Mouse (Mus musculus) CD4-positive, CD25-positive, alpha-beta regulatory T cell, adult 4 months (primary cell): Measurements from ENCODE around the gene Olfr772. TPM values are rescaled to one million over a fixed set of nuclear protein-coding genes. Genes with fewer than 3 reads are reported as not detected.
"Not testable (repeated sequence)": the region's sequence is repeated elsewhere in the genome, so short reads cannot be mapped to it uniquely, and the experiment has no call there.

Source experiments
- ATAC-seq: one replicate; pipeline ENCODE4 v1.8.0; 2017
- polyA plus RNA-seq, 2 experiments: library from polyadenylated mRNA; unstranded; fragments of 100-300 nt; shearing (Covaris generic); gene quantifications; one replicate each; pipeline ENCODE4 v1.2.1; 2017

Gene Olfr772
- not detected for polyA plus RNA-seq

GRCm38 (mm10) chr10:129177821-129178220, at the start of gene Olfr772:
Gene Olfr772 (minus strand): TSS chr10:129177921.
- ATAC-seq: not testable (repeated sequence)

DNA sequence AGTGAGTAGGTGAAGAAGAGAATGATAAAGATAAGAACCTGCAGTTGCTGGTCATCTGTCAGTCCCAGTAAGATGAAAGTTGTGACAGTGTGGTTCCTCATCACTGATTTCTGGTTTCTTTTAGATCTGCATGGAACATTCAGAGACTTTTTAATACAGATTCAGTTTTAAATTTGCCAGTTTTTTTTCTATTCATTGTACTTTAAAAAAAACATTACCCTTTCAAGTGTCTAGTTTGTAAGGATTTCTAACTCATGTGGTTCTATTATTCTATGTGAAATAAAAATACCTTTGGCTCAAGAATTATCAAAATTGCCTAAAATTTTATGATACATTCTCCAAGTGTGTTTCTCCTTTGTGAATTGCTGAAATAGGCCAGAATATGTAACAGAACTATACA, 9.6 kb upstream of the Olfr772 start, which contains the start of gene Olfr773:
Olfr773 (minus strand) TSS at position 101 of the 400 bp plus-strand sequence.
- not testable (repeated sequence) for ATAC-seq

DNA sequence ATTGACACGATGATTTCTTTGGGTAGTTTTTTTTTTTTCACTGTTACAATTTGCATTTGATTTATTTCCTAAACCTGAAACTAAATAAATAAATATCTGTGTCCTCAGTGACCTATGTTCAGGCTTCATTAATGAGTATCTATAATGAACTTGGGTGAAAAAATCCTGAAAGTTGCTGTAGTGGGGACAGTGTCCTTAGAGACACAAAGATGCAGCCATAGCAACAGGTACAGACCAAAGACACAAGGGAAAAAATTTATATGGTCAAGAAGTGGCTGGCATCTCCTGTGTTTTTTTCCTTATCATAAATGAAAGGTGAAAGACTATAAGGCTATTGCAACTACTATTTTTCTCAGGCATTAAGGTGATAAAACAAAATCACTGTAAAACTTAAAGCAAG, 13.1 kb downstream of the Olfr772 start, which contains the start of gene Olfr771:
Olfr771 (minus strand) TSS at position 101 of the 400 bp plus-strand sequence.
- ATAC-seq: no peak

- no peak for ATAC-seq
Measured at GRCm38 (mm10) chr10:129138898-129139297, 38.8 kb downstream of the Olfr772 start, which contains the start of gene Olfr770. Gene Olfr770 (minus strand): TSS chr10:129138998.

Other genes with a start within 250 kb of the Olfr772 start
- 1 to 10 TPM; 2.9 to 3.1 TPM for gene Itga7, start 244.1 kb downstream of the Olfr772 start, polyA plus RNA-seq
- not detected for gene Mettl7b, start 216.9 kb downstream of the Olfr772 start, polyA plus RNA-seq
- not detected for gene Olfr9, start 188.5 kb downstream of the Olfr772 start, polyA plus RNA-seq
- gene Olfr763, start 167.1 kb downstream of the Olfr772 start, polyA plus RNA-seq: not detected
- not detected for gene Olfr764-ps1, start 138.0 kb downstream of the Olfr772 start, polyA plus RNA-seq
- gene Olfr765, start 127.9 kb downstream of the Olfr772 start, polyA plus RNA-seq: not detected
- under 1 TPM in 1 of 2 experiments, not detected in 1; 0.11 TPM for gene Olfr766-ps1, start 108.9 kb downstream of the Olfr772 start, polyA plus RNA-seq
- gene Olfr767, start 95.0 kb downstream of the Olfr772 start, polyA plus RNA-seq: under 1 TPM in 1 of 2 experiments, not detected in 1; 0.17 TPM
- not detected for gene Olfr768, start 78.5 kb downstream of the Olfr772 start, polyA plus RNA-seq
- gene Olfr769, start 60.1 kb downstream of the Olfr772 start, polyA plus RNA-seq: not detected
- not detected for gene Olfr770, start 38.9 kb downstream of the Olfr772 start, polyA plus RNA-seq
- not detected for gene Olfr771, start 13.2 kb downstream of the Olfr772 start, polyA plus RNA-seq
- gene Olfr773, start 9.5 kb upstream of the Olfr772 start, polyA plus RNA-seq: not detected
- not detected for gene Olfr774, start 58.3 kb upstream of the Olfr772 start, polyA plus RNA-seq
- gene Olfr775, start 70.5 kb upstream of the Olfr772 start, polyA plus RNA-seq: not detected
- gene Olfr776, start 81.2 kb upstream of the Olfr772 start, polyA plus RNA-seq: not detected
- not detected for gene Olfr777, start 93.6 kb upstream of the Olfr772 start, polyA plus RNA-seq
- not detected for gene Olfr780, start 140.2 kb upstream of the Olfr772 start, polyA plus RNA-seq
- gene Olfr781, start 150.9 kb upstream of the Olfr772 start, polyA plus RNA-seq: not detected
- gene Olfr782, start 170.9 kb upstream of the Olfr772 start, polyA plus RNA-seq: not detected
- under 1 TPM in 1 of 2 experiments, not detected in 1; 0.09 TPM for gene Olfr784, start 206.2 kb upstream of the Olfr772 start, polyA plus RNA-seq
- gene Olfr785, start 227.5 kb upstream of the Olfr772 start, polyA plus RNA-seq: under 1 TPM in 1 of 2 experiments, not detected in 1; 0.19 TPM
- not detected for gene Olfr786, start 249.4 kb upstream of the Olfr772 start, polyA plus RNA-seq